Mouse (Mus musculus): Measurements from ENCODE around the gene S100a13. TPM values are rescaled to one million over a fixed set of nuclear protein-coding genes. Genes with fewer than 3 reads are reported as not detected.

The S100a13 gene
- polyA plus RNA-seq, 1 experiment = 93.3 TPM

GRCm38 (mm10) chr3:90495850-90496525, 18.2 kb upstream of the S100a13 start:
- H3K27ac ChIP-seq (ENCODE audit: control insufficient read depth, insufficient read depth, low read depth, low read length, poor library complexity) = no peak overlapping the region
- 90% methylated on average over 7 of the region's 7 CpGs for WGBS
- no peaks in the 10 kb centered on the region for H3K4me1 ChIP-seq (ENCODE audit: control insufficient read depth, insufficient read depth, low read length)
- TF ChIP-seq CTCF (IDR thresholded peaks at IDR 0.05; ENCODE audit: control insufficient read depth, insufficient read depth, low read length) (no peak), POLR2A (IDR thresholded peaks at IDR 0.05; ENCODE audit: borderline replicate concordance, control insufficient read depth, low read depth, low read length) (no peak)
- no peak overlapping the region for H3K4me3 ChIP-seq (replicated peaks; ENCODE audit: control insufficient read depth, low read depth, low read length)

GRCm38 (mm10) chr3:90497597-90497996, 16.6 kb upstream of the S100a13 start:
- Histone ChIP-seq H3K27ac (ENCODE audit: control insufficient read depth, insufficient read depth, low read depth, low read length, poor library complexity) (no peak overlapping the region), H3K4me1 (ENCODE audit: control insufficient read depth, insufficient read depth, low read length) (no peaks in the 10 kb centered on the region), H3K4me3 (replicated peaks; ENCODE audit: control insufficient read depth, low read depth, low read length) (no peak overlapping the region)
- TF ChIP-seq CTCF (IDR thresholded peaks at IDR 0.05; ENCODE audit: control insufficient read depth, insufficient read depth, low read length) = no peak
- no peak for TF ChIP-seq POLR2A (IDR thresholded peaks at IDR 0.05; ENCODE audit: borderline replicate concordance, control insufficient read depth, low read depth, low read length)

GRCm38 (mm10) chr3:90503444-90503843, 10.8 kb upstream of the S100a13 start:
- Histone ChIP-seq H3K4me3 (replicated peaks; ENCODE audit: control insufficient read depth, low read depth, low read length) (no peak overlapping the region), H3K27ac (ENCODE audit: control insufficient read depth, insufficient read depth, low read depth, low read length, poor library complexity) (no peak overlapping the region), H3K4me1 (ENCODE audit: control insufficient read depth, insufficient read depth, low read length) (no peaks in the 10 kb centered on the region; the same call in 1 of the 2 replicates)
- 85% methylated on average over 4 of the region's 4 CpGs for WGBS
- TF ChIP-seq CTCF (IDR thresholded peaks at IDR 0.05; ENCODE audit: control insufficient read depth, insufficient read depth, low read length) = no peak
- TF ChIP-seq POLR2A (IDR thresholded peaks at IDR 0.05; ENCODE audit: borderline replicate concordance, control insufficient read depth, low read depth, low read length) = no peak

GRCm38 (mm10) chr3:90505216-90505615, 9.0 kb upstream of the S100a13 start:
- 90% methylated on average over 5 of the region's 5 CpGs for WGBS
- Histone ChIP-seq H3K4me3 (replicated peaks; ENCODE audit: control insufficient read depth, low read depth, low read length) (no peak overlapping the region), H3K27ac (ENCODE audit: control insufficient read depth, insufficient read depth, low read depth, low read length, poor library complexity) (no peak overlapping the region), H3K4me1 (ENCODE audit: control insufficient read depth, insufficient read depth, low read length) (no peaks in the 10 kb centered on the region; the same call in 1 of the 2 replicates)
- no peak for TF ChIP-seq CTCF (IDR thresholded peaks at IDR 0.05; ENCODE audit: control insufficient read depth, insufficient read depth, low read length)
- TF ChIP-seq POLR2A (IDR thresholded peaks at IDR 0.05; ENCODE audit: borderline replicate concordance, control insufficient read depth, low read depth, low read length) = no peak

DNA sequence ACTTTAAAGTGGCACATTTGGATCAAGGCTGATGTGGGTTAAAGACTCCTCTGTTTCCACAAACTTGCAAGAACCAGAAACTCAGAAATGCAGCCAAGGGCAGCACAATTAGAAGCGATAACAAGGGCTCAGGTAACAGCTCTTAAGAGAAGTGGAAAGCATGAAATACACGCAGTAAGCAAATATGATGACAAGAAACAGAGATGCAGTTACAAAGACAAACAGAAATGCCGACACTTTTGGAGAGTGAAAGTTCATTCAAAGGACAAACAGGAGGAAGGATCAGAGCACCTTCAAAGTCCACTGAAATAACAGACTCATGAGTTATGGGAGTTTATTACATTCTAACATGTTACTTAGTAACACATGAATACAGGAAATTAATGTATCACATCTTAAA, 7.9 kb upstream of the S100a13 start:
- TF ChIP-seq POLR2A (IDR thresholded peaks at IDR 0.05; ENCODE audit: borderline replicate concordance, control insufficient read depth, low read depth, low read length) (no peak), CTCF (IDR thresholded peaks at IDR 0.05; ENCODE audit: control insufficient read depth, insufficient read depth, low read length) (no peak)
- Histone ChIP-seq H3K4me3 (replicated peaks; ENCODE audit: control insufficient read depth, low read depth, low read length) (no peak overlapping the region), H3K27ac (ENCODE audit: control insufficient read depth, insufficient read depth, low read depth, low read length, poor library complexity) (no peak overlapping the region), H3K4me1 (ENCODE audit: control insufficient read depth, insufficient read depth, low read length) (no peaks in the 10 kb centered on the region; the same call in 1 of the 2 replicates)
- WGBS = 94% methylated on average over 3 of the region's 3 CpGs

DNA sequence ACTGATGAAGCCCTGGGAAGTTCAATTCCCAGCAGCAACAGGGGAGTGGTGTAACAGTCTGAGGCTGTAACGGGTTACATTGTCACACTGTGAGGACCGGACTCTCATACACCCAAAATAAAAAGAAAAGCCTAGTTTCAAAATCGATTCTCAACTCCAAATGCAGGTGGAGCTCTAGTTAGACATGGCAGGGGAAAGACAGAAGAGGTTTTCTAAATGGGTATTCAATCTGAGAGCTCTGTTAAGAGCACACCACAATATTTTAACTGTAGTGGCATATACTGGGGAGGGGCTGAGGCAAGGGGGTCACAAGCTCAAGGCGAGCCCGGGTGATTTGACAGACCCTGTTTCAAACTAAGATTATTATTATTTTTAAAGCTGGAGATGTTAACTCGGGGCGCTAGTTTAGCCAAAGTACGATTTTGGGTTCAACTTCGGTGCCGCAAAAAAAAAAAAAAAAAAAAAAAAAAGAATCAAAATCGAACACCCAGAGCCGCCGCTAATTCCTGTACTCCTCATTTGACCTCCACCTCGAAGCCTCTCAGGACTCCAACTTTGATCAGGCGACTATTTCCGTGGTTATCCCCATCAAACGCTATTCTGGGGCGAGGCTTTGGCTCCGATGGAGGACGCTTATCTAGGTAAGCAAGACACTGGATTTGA, 5.8 kb upstream of the S100a13 start:
- under 1% methylated on average over 20 of the region's 20 CpGs for WGBS
- H3K4me3 ChIP-seq (replicated peaks; ENCODE audit: control insufficient read depth, low read depth, low read length) = peak overlapping the region; percentile 90
- peak overlapping the region; percentile 91 for H3K27ac ChIP-seq (ENCODE audit: control insufficient read depth, insufficient read depth, low read depth, low read length, poor library complexity)
- H3K4me1 ChIP-seq (ENCODE audit: control insufficient read depth, insufficient read depth, low read length) = no peaks in the 10 kb centered on the region; the same call in 1 of the 2 replicates
- TF ChIP-seq POLR2A (IDR thresholded peaks at IDR 0.05; ENCODE audit: borderline replicate concordance, control insufficient read depth, low read depth, low read length) (no peak), CTCF (IDR thresholded peaks at IDR 0.05; ENCODE audit: control insufficient read depth, insufficient read depth, low read length) (no peak)

- H3K4me1 ChIP-seq (ENCODE audit: control insufficient read depth, insufficient read depth, low read length) = peaks cover 1% of the 10 kb centered on the region; the same call in 1 of the 2 replicates
- H3K27ac ChIP-seq (ENCODE audit: control insufficient read depth, insufficient read depth, low read depth, low read length, poor library complexity) = peak within 1 kb of the TSS; percentile 91
- TF ChIP-seq POLR2A (IDR thresholded peaks at IDR 0.05; ENCODE audit: borderline replicate concordance, control insufficient read depth, low read depth, low read length) = peak; percentile 64; the same call in 1 of the 2 replicates
- no peak for TF ChIP-seq CTCF (IDR thresholded peaks at IDR 0.05; ENCODE audit: control insufficient read depth, insufficient read depth, low read length)
- under 1% methylated on average over 64 of the region's 66 CpGs for WGBS
- H3K4me3 ChIP-seq (replicated peaks; ENCODE audit: control insufficient read depth, low read depth, low read length) = peak within 1 kb of the TSS; percentile 90
Measured at GRCm38 (mm10) chr3:90508950-90509746, 5.1 kb upstream of the S100a13 start, which contains the start of gene Chtop. Gene Chtop (minus strand): TSS chr3:90509498.

DNA sequence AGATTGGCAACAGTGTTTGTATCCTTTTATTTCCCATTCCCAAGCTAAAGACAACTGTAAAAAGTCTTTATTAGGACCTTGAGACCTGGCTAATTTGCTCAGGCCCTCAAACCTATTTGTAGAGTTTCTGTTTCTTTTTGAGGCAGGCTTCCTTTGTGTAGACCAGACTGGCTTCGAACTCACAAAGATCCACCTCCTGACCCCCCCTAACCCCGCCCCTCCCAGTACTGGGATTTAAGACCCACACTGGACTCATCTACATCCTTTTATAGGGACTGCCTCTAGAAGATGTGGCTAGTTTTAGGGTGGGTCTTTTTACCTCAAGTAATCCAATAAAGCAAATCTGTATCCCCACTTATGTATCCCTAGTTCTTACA, 4.5 kb upstream of the S100a13 start:
- WGBS = 13% methylated on average over 2 of the region's 2 CpGs
- Histone ChIP-seq H3K27ac (ENCODE audit: control insufficient read depth, insufficient read depth, low read depth, low read length, poor library complexity) (no peak overlapping the region; the same call in 1 of the 2 replicates), H3K4me3 (replicated peaks; ENCODE audit: control insufficient read depth, low read depth, low read length) (no peak overlapping the region), H3K4me1 (ENCODE audit: control insufficient read depth, insufficient read depth, low read length) (peaks cover 1% of the 10 kb centered on the region; the same call in 1 of the 2 replicates)
- TF ChIP-seq POLR2A (IDR thresholded peaks at IDR 0.05; ENCODE audit: borderline replicate concordance, control insufficient read depth, low read depth, low read length) (no peak), CTCF (IDR thresholded peaks at IDR 0.05; ENCODE audit: control insufficient read depth, insufficient read depth, low read length) (no peak)

Data from bone marrow, adult 2 months (tissue).